Mouse (Mus musculus): ENCODE measurements around the gene Slc3a2.
A peak's percentile ranks its signal among the peaks of the same experiment; 100 is the strongest.
"Not testable (repeated sequence)": the region's sequence is repeated elsewhere in the genome, so short reads cannot be mapped to it uniquely, and the experiment has no call there.

Gene Slc3a2

DNA sequence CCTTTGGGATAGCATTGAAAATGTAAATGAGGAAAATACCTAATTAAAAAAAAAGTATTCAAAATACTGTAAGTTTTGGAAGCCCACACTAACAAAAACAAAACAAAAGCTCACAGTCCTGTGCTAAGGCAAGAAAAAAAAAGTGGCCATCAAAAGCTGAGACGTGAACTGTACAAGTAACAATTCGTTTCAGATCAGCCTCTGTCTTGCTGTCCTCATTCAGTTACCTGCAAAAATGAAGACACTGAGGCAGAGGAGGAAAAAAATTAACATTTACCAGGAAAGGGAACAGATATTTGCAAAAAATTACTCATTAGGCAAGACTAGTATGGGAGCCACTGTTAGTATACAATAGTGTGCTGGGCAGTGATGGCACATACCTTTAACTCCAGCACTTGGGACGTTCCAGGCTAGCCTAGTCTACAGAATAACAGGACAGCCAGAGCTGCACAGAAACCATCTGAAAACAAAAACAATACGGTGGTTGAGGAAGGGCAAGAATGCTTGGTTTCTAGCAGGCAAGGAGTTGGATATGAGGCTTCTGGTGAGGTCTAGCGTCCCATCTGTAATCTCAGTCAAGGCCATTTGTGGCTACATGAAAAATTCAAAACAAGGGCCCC lies 4.4 kb upstream of the Slc3a2 start:
- DNase-seq (ENCODE audit: low spot score), result peak; percentile 19

DNA sequence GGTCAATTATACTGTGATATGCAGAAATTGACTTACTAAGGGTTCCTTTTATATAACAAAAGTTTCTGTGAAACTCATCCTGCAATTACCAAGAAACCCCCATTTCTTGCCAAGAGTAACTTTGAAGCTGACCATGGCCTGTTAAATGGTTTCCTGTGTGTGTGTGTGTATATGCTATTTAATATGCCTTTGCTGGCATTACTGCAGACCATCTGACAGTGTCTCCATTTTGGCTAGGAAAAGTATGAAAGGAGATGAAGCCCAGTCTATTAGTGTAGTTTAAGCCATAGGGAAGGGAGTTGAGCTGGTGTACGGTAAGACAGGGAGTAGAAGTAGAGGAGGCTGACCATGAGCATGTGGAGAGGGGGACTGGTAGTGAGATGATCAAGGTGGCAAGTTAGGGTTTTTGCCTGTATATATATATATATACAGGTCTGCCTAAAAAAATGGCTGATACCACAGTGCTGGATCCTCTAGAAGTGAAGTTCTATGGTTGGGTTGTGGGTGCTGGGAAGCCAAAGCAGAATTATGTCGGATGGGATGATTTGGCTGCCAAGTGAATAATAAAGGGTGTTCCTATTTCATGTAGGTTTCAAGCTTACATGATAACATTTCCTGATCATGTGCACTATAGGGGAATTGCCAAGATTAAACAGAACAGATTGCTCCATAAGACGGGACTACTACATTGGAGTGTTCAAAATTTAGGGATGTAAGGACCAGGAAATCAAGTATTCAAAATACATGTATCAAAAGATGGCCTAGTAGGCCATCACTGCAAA lies 3.6 kb upstream of the Slc3a2 start:
- DNase-seq (ENCODE audit: low spot score), result peak; percentile 32

DNA sequence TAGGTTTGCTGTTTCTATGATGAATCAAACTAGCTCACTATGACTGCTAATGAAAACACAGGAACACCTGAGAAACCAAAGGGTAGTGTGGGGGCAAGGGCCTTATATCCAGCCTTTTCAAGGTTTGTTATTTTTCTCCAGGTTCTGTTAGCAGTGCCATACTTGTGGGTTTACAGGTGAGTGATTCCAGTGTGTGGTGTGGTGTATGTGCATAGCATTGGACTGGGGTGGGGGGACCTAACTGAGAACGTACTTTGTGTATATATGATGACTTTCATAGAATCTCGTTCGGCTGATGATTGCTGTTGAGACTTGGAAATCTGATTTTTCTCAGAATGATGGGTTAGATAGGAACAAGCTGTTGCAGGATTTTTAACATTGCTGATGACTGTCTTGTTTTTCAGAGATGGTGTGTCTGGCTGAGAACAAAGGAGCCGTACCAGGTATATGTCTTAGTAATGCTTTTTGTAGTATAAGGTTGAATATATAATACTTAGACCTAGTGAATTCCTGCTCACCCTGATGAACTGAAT lies 2.0 kb upstream of the Slc3a2 start:
- no peak for DNase-seq (ENCODE audit: low spot score)

DNA sequence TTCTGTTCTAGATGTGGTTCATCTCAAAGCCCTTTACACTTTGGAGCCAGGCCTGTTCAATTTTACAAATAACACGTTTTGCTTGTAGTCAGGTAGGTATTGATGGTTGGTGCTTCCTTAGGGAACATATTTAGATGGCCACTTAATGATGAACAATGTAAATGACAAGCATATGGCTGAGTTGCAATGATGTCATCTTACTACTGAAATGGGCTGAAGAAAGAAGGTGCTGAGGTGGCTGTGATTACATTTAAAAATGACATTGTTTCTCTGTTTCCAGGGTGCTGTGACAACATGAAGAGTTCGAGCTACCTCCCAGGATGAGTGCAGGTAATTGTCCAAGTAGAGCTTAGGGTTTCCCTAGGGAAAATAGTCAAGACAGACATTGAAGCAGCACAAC lies 1.2 kb upstream of the Slc3a2 start:
- DNase-seq (ENCODE audit: low spot score), result peak; percentile 23

DNA sequence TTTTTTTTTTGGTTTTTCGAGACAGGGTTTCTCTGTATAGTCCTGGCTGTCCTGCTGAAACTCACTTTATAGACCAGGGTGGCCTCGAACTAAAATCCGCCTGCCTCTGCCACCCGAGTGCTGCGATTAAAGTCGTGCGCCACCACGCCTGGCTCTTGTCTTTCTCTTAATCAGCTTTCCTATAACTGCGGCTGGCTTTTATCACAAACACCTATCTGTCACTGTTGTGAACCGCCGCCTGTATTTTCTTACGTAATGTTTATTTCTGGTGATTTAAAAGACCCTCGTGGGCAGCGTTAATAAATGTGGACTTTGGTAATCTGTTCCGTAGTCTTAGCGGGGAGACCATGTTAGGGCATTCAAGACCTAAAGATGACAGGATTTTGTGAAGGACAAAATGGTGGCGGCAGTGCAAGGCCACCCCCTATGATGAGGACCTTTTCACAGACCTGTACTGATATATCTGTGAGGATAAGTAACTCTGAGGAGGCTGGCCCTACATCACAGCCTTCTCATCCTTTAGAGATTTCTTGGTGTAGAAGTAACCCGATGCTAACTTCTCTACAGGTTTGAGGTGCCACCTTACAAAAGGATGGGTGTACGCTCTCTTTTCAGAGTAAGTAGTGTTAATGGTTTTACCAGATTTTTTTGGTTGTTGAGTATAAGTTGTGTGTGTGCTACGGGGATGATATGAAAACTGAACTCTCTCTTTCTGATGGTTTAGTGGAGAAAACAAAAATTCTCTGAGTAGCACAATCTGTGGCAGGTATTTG lies 591 bp upstream of the Slc3a2 start:
- DNase-seq (ENCODE audit: low spot score), result peak; percentile 59

DNA sequence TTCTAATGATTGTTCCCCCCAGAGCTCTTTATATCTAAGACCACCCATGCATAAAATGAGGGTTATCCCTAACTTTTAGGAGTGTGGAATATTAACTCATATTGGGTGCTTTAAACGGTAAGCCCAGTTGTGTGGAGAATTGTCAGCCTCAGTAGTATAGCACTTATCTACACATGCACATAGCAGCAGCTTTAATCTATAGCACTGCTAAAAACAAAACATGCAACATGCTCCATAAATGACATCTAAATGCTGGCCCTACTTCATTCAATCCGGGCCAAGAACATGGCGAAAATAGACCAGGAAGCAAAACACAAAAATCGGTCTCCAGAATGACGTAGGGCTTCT lies 636 bp downstream of the Slc3a2 start:
- no peak for DNase-seq (ENCODE audit: low spot score)

DNA sequence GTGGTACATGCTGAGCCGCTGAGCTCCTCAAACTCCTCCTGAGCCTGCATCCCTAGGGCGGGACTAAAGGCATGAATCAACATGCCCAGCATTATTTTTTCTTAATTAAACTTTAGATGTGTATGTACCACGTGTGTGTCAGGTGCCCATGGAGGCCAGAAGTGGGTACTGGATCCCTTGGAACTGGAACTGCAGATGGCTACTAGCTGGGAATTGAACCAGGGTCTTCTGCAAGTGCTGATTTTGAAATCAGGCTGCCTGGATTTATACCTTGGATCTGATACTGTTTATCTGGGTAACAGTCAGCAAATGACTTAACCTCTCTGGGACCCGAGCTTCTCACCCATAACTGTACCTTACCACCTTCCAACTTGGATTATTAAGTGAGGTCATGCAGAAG lies 1.1 kb downstream of the Slc3a2 start:
- no peak for DNase-seq (ENCODE audit: low spot score)

DNA sequence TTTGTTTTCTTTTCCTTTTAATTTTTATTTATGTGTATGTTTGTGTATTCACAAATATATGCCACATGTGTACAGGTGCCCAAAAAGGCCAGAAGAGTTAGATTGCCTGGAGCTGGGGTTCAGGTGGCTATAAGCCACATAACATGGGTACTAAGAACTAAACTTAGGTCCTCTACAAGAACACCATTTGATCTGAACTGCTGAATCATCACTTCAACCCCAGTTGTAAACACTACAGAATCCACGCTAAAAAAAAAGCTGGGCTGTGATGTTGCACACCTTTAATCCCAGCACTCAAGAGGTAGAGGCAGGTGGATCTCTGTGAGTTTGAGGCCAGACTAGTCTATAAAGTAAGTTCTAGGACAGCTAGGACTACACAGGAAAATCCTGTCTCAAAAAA lies 1.8 kb downstream of the Slc3a2 start:
- no peak for DNase-seq (ENCODE audit: low spot score)

DNA sequence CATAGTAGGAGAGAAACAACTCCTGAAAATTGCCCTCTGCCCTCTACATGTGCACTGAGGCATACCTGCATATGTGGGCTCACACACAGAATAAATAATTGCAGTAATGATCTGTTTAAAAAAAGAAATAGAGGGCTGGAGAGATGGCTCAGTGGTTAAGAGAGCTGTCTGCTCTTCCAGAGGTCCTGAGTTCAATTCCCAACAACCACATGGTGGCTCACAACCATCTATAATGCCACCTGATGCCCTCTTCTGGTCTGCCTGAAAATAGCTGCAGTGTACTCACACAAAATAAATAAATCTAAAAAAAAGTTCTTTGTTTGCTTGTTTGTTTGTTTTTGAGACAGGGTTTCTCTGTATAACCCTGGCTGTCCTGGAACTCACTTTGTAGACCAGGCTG lies 4.1 kb downstream of the Slc3a2 start:
- not testable (repeated sequence) for DNase-seq (ENCODE audit: low spot score)

DNA sequence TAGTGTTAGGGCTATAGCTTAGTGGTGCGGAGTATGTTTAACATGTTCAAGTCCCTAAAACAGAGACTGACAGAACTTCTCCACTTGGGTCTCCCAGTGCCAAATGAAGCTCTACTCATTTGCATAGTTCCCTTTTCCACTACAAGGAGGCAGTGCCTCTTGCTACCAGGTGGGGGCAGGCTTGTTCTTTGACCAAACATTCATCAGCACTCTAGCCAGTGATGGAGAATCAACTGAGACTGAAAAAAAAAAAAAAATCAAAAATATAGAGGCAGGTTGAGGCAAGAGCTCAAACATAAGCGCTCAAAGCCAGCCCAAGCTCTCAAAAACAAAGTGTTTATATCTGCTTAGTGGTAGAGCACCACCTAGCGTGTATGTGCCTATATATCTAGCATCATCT lies 4.8 kb downstream of the Slc3a2 start:
- DNase-seq (ENCODE audit: low spot score), result peak; percentile 82

DNA sequence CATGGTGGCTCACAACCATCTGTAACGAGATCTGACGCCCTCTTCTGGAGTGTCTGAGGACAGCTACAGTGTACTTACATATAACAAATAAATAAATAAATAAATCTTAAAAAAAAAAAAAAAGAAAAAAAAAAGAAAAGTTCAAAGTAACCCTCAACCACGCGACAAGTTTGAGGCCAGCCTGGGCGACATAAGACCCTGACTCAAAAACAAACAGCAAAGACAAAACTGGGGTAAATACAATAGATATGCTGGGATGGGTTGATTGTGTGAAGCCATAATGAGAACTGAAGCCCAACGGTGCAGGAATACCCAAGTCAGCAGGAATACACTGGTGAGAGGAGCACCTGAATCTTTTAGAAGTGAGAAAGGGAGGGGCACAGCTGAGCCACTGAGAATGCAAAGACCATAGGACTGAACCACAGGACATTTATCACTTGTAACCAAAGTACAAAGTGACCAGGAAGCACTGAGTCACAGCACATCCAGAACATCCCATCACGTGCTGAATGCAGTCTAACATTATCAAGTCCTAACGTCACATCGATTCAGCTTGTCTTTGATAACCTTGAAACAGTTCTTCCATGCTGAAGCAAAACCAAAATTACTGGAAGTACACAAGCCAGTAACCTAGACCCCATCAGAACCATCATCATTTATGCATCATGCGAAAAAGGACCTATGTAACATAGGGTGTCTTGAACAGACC lies 6.2 kb downstream of the Slc3a2 start:
- DNase-seq (ENCODE audit: low spot score), result no peak

DNA sequence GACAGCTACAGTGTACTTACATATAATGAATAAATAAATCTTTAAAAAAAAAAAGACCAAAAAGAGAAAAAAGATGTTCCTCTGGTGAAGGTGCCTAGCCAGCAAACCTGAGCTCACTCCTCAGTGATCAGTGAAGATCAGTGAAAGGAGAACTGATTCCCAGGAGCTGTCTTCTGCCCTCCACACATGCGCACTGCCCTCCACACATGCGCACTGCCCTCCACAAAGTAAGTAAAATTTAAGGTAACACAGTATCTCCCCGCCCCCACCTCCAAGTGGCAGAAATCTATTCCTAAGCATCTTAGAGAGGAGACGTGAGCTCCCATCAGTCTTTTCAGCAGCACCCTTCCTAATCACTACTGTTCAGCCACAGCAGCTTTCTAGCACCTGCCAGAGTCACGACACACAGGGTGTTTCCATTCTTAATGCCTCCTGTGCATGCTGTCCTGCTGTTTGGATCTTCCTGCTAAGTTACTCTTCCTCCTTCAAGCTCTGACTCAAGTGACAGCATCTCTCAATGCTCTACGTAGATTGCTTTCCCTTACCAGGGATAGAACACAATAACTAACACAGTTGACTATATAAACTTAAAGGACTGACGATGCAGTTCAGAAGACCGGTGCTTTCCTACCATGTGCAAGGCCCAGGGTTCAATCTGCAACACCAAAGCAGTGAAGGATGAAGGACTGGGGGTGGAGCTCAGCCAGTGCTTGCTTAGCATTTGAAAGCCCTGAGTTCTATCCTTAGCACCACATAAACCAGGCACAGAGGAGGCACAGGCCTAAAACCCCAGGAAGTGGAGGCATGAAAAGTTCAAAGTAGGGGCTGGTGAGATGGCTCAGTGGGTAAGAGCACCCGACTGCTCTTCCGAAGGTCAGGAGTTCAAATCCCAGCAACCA lies 7.1 kb downstream of the Slc3a2 start:
- no peak for DNase-seq (ENCODE audit: low spot score)

DNA sequence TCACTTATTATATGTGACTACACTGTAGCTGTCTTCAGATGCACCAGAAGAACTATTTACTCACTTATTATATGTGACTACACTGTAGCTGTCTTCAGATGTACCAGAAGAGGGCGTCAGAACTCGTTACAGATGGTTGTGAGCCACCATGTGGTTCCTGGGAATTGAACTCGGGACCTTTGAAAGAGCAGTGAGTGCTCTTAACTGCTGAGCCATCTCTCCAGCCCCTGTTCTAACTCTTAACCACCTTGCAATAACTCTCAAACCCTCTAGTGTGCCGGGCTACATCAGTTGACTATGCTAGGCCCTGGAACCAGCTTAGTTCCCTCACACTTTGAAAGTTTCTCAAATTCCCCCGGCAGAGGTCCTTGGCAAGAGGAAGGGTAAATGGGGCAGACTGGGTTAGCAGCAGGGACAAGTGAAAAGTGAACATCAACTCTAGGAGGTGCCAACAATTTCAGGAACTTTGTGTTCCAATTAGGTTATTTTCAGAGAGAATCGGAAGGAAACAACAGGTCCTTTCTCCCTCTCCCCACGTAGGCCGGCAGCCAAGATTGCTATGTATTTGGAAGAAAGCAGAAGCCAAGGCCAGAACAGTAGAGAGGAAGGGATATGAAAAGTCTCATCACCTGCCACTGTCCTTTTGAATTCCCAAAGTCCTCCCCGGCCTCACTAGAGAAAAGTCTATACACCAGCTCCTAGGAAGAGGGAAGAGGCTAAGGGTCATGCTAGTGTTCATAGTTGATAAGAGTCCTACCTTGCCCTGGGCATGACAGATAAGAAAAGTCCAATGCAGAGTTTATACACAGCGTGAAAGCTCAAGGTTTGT lies 8.3 kb downstream of the Slc3a2 start:
- DNase-seq (ENCODE audit: low spot score), result no peak

DNA sequence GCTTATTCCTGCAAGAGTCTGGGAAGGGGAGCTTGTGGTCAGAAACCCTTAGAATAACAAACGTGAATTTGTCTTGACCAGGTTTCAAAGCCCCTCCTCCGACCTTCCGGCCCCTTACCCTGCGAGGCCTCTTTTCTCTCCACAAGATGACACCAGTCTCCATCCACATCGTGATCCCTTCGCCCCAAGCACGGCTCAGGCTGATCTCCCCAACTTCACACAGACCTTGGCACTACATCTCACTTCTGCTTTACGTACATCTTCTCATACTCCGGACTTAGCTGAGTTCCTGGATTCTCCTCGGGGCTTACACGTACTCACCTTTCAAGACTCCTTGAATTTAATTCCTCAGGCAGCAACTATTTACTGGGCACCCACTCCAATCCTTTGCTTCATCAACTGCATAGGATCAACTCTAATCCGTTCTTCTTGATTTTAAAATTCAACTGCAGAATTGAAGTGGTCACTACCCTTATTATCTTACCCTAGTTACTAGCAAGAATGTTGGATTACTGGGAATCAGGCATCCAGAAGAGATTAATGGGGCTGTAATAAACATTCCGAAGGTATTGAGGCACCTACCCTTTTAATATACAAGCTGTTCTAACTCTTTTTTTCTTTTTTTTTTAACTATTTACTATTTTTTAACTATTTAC lies 9.0 kb downstream of the Slc3a2 start:
- no peak for DNase-seq (ENCODE audit: low spot score)

DNA sequence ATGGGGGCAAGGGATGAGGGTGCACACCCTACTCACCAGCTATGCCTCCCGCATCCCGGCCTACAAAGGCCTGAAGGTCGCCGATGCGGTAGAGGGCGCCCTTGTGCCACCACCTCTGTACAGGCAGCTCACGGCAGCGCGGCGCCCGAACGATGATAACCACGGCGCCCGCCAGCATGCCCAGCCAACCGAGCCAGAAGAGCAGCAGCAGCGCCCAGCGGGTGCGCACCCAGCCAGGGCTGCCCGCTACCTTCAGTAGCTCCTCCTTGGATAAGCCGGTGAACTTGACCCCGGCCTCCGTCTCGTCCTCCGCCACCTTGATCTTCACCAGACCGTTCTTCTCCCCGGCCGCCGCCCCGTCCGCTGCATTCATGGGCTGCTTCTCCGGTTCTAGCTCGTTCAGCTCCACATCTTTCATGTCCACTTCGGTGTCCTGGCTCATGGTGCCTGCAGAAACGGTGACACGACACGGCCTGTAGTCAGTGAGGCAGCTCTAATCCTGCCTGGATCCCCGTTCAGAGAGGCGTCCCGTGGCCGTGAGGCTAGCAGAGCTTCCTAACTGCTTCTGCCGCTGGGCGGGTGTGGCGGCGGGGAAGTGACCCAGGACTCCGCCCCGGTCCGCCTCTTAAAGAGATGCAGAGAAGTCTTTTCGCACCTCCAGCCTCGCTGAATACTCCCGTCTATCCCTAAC lies 9.7 kb downstream of the Slc3a2 start:
- peak; percentile 93 for DNase-seq (ENCODE audit: low spot score)

DNA sequence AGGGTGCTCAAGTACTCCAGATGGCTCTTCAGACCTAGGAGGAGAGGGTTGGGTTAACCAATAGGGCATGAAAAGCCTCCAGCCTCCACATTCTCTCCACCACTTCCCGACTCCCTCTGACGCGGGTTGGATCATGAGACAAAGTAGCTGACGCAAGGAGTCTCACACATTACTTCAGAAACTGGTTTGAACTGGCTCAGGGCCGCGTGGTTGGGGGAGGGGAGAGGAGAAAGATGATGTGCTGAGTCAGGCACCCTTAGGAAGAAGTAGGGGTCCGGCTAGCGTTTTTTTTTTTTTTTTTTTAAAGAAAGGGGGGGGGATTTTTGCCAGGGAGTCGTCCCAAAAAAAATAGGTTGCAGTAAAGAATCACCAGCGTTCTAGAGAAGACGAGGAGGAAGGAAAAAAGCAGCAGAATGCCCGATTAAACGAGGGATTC lies 10.3 kb downstream of the Slc3a2 start:
- peak; percentile 95 for DNase-seq (ENCODE audit: low spot score)

DNA sequence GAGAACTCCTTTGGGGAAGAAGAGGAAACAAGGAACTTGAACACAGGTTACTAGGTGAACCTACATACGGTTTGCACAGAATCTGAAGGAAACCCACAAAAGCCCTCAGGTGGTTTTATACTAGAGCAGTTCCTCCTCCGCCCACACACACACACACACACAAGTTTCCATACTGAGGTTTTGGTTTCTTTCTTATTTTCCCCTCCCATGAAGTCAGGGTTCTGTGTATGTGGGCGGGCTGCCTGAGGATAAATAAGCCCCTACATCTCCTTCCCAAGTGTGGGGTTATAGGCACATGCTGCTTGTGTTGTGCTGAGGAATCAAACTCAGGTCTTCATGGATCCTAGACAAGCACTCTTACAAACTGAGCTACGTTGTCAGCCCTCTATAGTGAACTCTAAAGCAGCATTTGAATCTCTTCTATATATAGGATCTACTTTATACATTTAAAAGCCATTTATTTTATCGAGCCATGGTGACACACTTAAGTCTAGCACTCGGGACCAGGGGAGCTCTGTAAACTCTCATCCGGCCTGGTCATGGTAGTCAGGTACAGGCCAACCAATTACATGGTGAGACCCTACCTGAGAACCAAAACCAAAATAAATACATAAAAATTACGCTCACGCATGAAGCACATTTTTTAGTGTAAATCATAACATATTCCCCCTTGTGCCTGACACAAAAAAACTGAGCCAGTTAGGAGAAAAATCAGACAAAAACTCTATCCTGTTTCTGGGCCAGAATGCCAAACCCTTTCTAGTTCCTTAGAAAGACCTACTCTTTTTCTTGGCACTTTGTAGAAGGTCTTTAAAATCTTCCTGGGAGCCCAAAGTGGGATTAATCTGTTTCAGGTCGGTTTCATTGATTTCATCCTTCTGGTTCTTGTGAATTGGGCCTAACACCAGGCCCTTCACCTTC lies 11.0 kb downstream of the Slc3a2 start:
- DNase-seq (ENCODE audit: low spot score), result peak; percentile 15

DNA sequence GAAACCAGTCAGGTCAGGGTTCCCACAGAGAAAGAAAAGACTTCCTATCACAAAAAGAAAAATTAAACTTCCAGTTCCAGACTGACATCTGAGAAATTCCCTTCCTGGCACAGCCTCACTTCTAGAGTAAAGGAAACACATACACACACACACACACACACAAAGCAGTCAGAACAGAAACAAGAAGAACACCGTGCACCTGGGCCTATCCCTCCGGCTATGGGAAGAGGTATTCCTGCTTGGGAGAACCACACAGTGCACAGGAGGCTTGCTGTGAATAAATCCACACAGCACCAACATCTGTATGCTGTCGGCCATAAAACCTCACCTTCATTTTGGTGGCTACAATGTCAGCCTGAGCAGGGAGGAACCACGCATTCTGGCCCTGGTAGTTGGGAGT lies 11.7 kb downstream of the Slc3a2 start:
- no peak for DNase-seq (ENCODE audit: low spot score)

Data from embryo, embryonic 10.5 days (tissue).